Mouse (Mus musculus) forelimb bud, embryonic 11.5 days (tissue): Measurements from ENCODE around the gene Purb.
"Not testable (repeated sequence)": the region's sequence is repeated elsewhere in the genome, so short reads cannot be mapped to it uniquely, and the experiment has no call there.

Experiments
- DNase-seq: peaks from one replicate; pipeline ENCODE4 v3.0.0-alpha.2; 2012; ENCODE audit warnings: low read depth, low spot score

Gene Purb

DNA sequence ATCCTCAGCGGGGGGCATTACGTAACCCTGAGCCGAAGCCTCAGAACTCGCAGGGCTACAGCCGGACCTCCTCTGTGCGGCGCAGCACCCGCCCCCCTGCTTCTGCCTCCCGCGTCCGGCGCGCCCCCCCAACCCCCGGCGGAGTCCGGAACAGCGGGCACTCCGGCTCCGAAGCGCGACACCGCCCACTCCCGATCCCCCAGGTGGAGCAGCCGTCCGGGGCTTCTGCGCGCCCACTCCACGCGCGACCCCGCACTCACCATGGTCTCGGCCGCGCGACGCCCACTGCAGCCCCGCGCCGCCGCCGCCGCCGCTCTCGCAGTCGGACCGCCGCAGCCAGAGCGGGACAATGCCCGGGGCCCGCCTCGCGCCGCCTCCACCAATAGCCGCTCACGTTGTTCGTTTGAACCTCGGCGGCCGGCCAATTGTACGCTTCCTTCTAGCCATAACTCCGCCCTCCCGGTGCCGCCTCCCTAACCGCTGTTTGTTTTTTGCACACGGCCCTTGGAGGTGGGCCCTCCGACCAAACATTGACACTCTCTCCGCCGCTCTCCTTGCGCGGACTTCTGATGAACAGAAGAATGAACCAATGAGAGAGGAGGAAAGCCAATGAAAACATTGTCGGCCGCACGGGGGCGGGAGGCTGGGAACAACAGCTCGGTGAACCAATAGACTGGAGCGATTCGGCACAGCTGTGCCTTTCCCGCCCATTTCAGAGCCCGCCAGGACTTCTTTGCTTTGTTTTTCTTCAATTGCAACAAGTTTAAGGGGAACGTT is 31.5 kb downstream of the Purb start, which contains the start of gene H2afv:
TSS of gene H2afv (minus strand) at position 367 of the 777 bp plus-strand sequence.
- peak; percentile 99 for DNase-seq

DNA sequence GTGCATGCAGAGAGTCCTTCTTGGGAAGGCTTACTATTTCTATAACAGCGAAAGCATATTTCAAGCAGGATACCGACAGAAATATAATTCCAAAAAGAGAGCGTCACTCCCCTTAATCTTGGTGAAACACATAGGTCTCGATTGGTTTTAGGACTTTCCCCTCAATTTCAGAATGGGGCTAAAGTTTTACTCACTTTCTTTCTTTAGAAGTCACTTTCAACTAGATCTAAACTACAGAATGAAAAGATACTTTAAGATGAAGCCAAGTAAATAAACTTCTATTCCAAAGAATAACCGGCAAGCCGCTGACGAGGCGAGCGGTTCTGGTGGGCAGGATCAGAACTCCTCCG is 32.0 kb downstream of the Purb start:
- DNase-seq = no peak

DNA sequence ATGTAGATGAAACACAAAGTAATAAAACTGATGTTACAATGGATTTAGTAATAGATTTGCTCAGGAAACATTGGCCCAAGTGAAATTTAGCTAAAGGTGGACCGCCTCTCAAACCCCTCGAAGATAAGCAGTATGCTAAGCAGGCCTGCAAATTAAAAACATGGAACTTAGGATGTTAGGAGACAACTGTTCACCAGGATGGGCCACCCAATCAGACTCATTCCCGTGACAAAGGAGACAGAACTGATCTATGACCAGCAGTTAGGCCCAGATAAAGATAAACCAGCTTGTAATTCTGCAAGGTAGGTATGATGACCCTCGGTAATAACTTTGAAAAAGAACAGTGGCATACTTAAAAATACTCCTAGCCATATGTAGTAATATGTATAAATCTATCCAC is 32.6 kb downstream of the Purb start:
- DNase-seq = no peak

DNA sequence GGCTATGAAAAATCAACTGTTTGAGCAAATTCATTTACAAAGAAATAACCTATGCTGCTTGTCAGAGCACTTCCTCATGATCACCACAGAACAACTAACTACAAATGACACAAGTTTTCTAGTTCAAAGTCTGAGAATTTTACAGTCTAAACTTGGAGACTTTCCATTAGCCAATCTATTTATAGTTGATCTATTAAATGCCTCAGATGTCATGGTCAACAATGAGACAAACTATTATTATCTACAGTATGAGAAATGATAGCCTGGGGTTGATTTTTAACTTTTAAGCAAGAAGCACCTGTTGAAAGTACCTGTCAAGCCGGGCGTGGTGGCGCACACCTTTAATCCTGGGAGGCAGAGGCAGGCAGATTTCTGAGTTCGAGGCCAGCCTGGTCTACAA is 33.2 kb downstream of the Purb start:
- no peak for DNase-seq

DNA sequence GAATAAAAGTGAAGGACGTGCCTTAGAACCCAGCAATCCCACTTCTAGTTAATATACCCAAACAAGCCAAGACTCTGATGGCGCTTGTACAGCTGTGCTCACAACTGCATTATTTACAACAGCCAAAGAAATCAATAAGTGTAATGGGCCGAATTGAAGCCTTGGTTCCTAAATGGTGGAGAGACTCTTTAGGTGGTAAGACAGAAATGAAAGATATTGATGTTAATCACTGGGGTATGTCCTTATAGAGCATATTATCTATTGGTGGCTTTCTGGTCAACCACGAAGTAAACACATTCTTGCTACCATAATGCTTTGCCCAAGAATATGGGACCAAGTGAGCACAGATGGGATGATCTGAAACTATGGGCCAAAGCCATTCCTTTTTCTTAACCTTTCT is 35.5 kb downstream of the Purb start:
- no peak for DNase-seq

DNA sequence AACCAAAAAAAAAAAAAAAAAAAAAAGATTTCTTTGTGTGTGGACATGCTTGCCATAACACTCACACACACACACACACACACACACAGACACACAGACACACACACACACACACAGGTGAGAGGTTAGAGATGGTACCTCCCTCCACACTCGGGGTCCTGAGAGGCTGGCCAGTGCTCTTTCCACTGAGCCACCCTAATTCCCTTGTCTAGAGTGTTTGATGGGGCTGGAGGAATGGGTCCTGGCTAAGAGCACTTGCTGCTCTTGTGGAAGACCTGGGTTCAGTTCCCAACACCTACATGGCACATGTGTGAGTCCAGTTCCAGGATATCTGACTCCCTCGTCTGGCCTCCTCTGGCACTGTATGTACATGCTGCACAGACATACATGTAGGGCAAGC is 38.0 kb downstream of the Purb start:
- DNase-seq = no peak

DNA sequence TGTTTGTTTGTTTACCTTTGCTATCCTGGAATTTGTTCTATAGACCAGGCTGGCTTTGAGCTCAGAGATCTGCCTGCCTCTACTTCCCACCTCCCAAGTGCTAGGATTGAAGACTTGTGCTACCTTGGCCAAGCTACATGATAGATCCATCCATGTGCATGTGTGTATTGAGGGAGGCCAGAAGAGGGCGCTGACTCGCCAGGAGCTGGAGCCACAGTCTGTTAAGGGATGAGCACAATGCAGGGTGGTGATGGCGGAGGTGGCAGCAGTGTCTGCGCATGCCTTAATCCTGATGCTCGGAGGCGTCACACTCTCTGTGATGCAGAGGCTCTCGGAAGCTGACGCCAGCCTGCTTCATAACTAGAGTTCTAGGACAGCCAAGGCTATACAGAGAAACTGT is 39.3 kb downstream of the Purb start:
- DNase-seq = no peak

DNA sequence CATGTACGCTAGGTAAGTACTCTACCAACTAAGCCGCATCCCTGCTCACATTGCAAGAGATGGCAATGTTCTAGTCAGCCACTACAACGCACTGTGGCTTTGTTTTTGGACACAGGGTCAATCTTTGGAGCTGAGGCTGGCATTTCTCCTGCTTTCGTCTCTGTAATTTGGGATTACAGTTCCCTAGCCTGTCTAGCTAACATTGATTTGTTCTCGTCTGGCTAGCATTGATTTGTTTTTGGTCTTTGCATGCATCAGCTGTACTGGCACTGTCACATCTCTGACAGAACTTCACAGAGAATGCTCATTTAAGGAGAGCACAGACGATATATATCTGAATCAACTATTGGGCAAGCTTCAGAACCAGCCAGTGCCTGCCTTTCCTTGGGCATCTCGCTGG is 45.5 kb downstream of the Purb start:
- no peak for DNase-seq

DNA sequence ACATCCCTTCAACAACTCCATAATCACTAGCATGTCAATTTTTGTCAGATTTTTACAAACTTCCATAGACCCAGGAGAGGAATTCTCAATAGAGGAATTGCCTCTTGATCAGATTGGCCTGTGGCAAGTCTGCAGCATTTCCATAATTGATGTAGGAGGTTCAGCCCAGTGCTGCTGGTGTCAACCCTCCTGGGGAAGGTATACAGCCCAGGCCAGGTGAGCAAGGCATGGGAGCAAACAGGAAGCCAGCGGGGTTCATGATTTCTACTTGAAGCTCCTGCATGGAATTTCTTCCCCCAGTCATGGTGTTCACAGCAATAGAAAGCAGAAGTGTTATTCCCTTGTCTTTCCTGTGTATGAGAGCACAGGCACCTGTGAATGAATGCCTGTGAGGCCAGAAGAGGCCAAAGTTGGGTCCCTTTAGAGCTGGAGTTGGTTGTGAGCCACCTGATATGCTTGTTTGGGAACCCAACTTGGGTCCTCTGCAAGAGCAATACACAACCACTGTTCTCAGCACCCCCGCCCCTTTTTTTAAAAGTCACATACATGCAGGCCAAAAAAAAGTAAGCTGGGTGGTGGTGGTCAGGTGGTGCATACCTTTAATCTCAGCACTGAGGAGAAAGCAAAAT is 54.9 kb downstream of the Purb start:
- no peak for DNase-seq

DNA sequence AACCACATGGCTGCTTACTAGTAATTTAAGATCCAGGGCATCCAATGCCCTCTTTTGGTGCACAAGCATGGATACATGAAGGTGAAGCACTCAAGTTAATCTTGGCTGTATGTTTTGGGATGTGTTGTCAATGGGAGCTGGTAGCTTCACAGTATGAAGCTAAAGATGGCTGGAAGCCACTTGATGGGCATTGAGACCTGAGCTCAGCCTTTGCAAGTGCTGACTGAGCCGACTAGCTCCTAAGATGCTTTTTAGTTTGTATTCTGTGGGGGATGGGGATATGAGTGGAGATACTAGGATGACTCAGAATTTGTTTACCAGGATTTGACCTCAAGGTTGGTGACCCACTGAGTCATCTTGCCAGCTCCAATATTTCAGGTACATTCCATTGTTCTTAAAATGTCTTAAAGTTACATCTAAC is 55.4 kb downstream of the Purb start:
- DNase-seq = no peak

DNA sequence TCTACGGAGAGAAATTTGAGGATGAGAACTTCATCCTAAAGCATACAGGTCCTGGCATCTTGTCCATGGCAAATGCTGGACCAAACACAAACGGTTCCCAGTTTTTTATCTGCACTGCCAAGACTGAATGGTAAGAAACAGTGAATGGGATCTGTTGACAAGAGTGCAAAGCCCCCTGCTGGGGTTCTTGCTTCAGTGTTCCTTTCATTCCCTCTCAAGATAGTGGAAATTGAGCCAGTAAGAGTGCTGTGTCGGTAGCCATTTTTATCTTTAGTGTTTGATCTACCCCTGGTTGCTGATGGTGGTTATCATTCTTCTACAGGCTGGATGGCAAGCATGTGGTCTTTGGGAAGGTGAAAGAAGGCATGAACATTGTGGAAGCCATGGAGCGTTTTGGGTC is 56.6 kb downstream of the Purb start:
- not testable (repeated sequence) for DNase-seq

DNA sequence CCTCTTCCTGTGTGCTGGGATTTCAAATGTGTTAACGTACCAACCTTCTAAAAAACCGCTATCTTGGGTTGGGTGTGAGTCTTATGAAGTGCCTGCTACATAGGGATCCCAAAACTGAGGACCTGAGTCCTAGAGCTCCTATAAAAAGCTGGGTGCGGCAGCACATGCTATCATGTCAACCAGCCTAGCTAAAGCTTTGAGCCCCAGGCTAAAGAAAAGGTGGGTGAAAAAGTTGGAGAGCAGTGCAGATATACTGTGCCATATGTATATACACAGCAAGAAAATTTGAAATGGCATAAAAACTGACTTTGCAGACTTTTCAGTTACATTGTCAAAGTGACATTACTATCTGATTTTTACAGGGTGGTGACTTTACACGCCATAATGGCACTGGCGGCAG is 57.0 kb downstream of the Purb start:
- DNase-seq = no peak
